Mouse (Mus musculus) kidney, embryonic 15.5 days (tissue): ENCODE measurements around the gene Nrip3. TPM values are rescaled to one million over a fixed set of nuclear protein-coding genes. Genes with fewer than 3 reads are reported as not detected.

ENCODE experiments used
- ATAC-seq: fragments of 200-750 bp; cut with Nextera tagmentation; replicated peaks from 2 replicates; pipeline ENCODE4 v1.8.0; 2017; ENCODE audit warnings: moderate TSS enrichment; ENCODE audit not compliant: low FRiP score
- H3K27ac ChIP-seq: fragments of 300-500 bp; sonication (generic); 2 replicates; pipeline ENCODE4 v1.5.1; 2015; ENCODE audit warnings: mild to moderate bottlenecking, inconsistent platforms
- H3K27me3 ChIP-seq: fragments of 300-500 bp; sonication (generic); 2 replicates; pipeline ENCODE4 v1.6.1; 2015; ENCODE audit warnings: inconsistent platforms
- H3K36me3 ChIP-seq: fragments of 300-500 bp; sonication (generic); 2 replicates; pipeline ENCODE4 v1.6.1; 2015; ENCODE audit warnings: inconsistent platforms
- H3K4me1 ChIP-seq: fragments of 300-500 bp; sonication (generic); 2 replicates; pipeline ENCODE4 v1.6.1; 2015; ENCODE audit warnings: inconsistent platforms
- H3K4me2 ChIP-seq: fragments of 300-500 bp; sonication (generic); 2 replicates; pipeline ENCODE4 v1.6.1; 2015; ENCODE audit warnings: moderate library complexity, mild to moderate bottlenecking, inconsistent platforms
- H3K4me3 ChIP-seq: fragments of 300-500 bp; sonication (generic); replicated peaks from 2 replicates; pipeline ENCODE4 v1.5.1; 2015; ENCODE audit warnings: mild to moderate bottlenecking, inconsistent platforms
- H3K9ac ChIP-seq: fragments of 300-500 bp; sonication (generic); 2 replicates; pipeline ENCODE4 v1.6.1; 2015; ENCODE audit warnings: mild to moderate bottlenecking, inconsistent platforms
- H3K9me3 ChIP-seq: fragments of 300-500 bp; sonication (generic); replicated peaks from 2 replicates; pipeline ENCODE4 v1.6.1; 2016; ENCODE audit warnings: inconsistent platforms
- WGBS: fragments of 180-500 bp; shearing (Covaris S2); methylation state at CpG from one replicate; pipeline ENCODE4 v1.1.7; 2015; ENCODE audit warnings: mixed read lengths; 5-methylcytosine and 5-hydroxymethylcytosine counted together
- polyA plus RNA-seq: library from polyadenylated mRNA; unstranded; fragments of >200 nt; fragmentation: Nextera tagmentation; extraction: Ambion mirVana; gene quantifications from 2 replicates; pipeline ENCODE4 v1.2.1, GENCODE M21; 2015

Nrip3 gene
- polyA plus RNA-seq, 1 experiment from 2014 or later, result 0.53 TPM

- Histone ChIP-seq H3K4me2 (no peak overlapping the region), H3K27me3 (no peaks in the 10 kb centered on the region), H3K4me3 (no peak overlapping the region), H3K36me3 (no peaks in the 10 kb centered on the region), H3K27ac (no peak overlapping the region), H3K4me1 (no peaks in the 10 kb centered on the region), H3K9me3 (no peaks in the 10 kb centered on the region), H3K9ac (no peak overlapping the region)
- no peak for ATAC-seq
- WGBS, result 69% methylated on average over 11 of the region's 11 CpGs
Observed at GRCm38 (mm10) chr7:109799168-109799567, 17.3 kb upstream of the Nrip3 start.

GRCm38 (mm10) chr7:109795564-109795963 lies 13.7 kb upstream of the Nrip3 start:
- no peaks in the 10 kb centered on the region for H3K9me3 ChIP-seq
- H3K4me3 ChIP-seq, result no peak overlapping the region
- H3K4me1 ChIP-seq, result no peaks in the 10 kb centered on the region
- H3K9ac ChIP-seq, result no peak overlapping the region
- no peak overlapping the region for H3K27ac ChIP-seq
- no peak overlapping the region for H3K4me2 ChIP-seq
- H3K27me3 ChIP-seq, result no peaks in the 10 kb centered on the region
- H3K36me3 ChIP-seq, result no peaks in the 10 kb centered on the region
- WGBS, result 67% methylated on average over 5 of the region's 5 CpGs
- ATAC-seq, result no peak

GRCm38 (mm10) chr7:109794556-109794955 lies 12.7 kb upstream of the Nrip3 start:
- H3K4me3 ChIP-seq, result no peak overlapping the region
- H3K27me3 ChIP-seq, result no peaks in the 10 kb centered on the region
- no peak overlapping the region for H3K27ac ChIP-seq
- no peaks in the 10 kb centered on the region for H3K4me1 ChIP-seq
- no peaks in the 10 kb centered on the region for H3K36me3 ChIP-seq
- no peak for ATAC-seq
- no peak overlapping the region for H3K4me2 ChIP-seq
- WGBS, result 63% methylated on average over 2 of the region's 2 CpGs
- H3K9ac ChIP-seq, result no peak overlapping the region
- no peaks in the 10 kb centered on the region for H3K9me3 ChIP-seq

GRCm38 (mm10) chr7:109792759-109793158 lies 10.9 kb upstream of the Nrip3 start:
- 77% methylated on average over 2 of the region's 2 CpGs for WGBS

GRCm38 (mm10) chr7:109790818-109791217 lies 9.0 kb upstream of the Nrip3 start:
- peak; percentile 79 for ATAC-seq
- Histone ChIP-seq H3K9ac (no peak overlapping the region), H3K27ac (no peak overlapping the region), H3K4me1 (no peaks in the 10 kb centered on the region), H3K27me3 (no peaks in the 10 kb centered on the region), H3K4me3 (no peak overlapping the region), H3K36me3 (no peaks in the 10 kb centered on the region), H3K4me2 (no peak overlapping the region), H3K9me3 (no peaks in the 10 kb centered on the region)
- 56% methylated on average over 3 of the region's 3 CpGs for WGBS

More at GRCm38 (mm10) chr7:109792759-109793158, 10.9 kb upstream of the Nrip3 start:
- H3K27me3 ChIP-seq, result no peaks in the 10 kb centered on the region
- no peak overlapping the region for H3K4me3 ChIP-seq
- no peak overlapping the region for H3K9ac ChIP-seq
- ATAC-seq, result no peak
- H3K4me1 ChIP-seq, result no peaks in the 10 kb centered on the region
- H3K4me2 ChIP-seq, result no peak overlapping the region
- H3K36me3 ChIP-seq, result no peaks in the 10 kb centered on the region
- H3K9me3 ChIP-seq, result no peaks in the 10 kb centered on the region
- no peak overlapping the region for H3K27ac ChIP-seq

- Histone ChIP-seq H3K4me2 (no peak overlapping the region), H3K4me3 (no peak overlapping the region), H3K9me3 (no peaks in the 10 kb centered on the region), H3K27ac (no peak overlapping the region), H3K27me3 (peaks cover 16% of the 10 kb centered on the region), H3K36me3 (no peaks in the 10 kb centered on the region), H3K4me1 (no peaks in the 10 kb centered on the region), H3K9ac (no peak overlapping the region)
- 78% methylated on average over 2 of the region's 2 CpGs for WGBS
- no peak for ATAC-seq
Observed at GRCm38 (mm10) chr7:109787860-109788259, 6.0 kb upstream of the Nrip3 start.

GRCm38 (mm10) chr7:109783281-109783680 lies 1.5 kb upstream of the Nrip3 start:
- 29% methylated on average over 7 of the region's 7 CpGs for WGBS
- Histone ChIP-seq H3K4me3 (no peak overlapping the region), H3K4me2 (no peak overlapping the region), H3K9ac (no peak overlapping the region), H3K27ac (no peak overlapping the region), H3K4me1 (peaks cover 16% of the 10 kb centered on the region), H3K27me3 (peaks cover 60% of the 10 kb centered on the region), H3K9me3 (no peaks in the 10 kb centered on the region), H3K36me3 (no peaks in the 10 kb centered on the region)
- ATAC-seq, result no peak

- Histone ChIP-seq H3K9me3 (no peaks in the 10 kb centered on the region), H3K27ac (no peak overlapping the region), H3K4me3 (peak overlapping the region; percentile 45), H3K9ac (peak overlapping the region; percentile 33), H3K36me3 (no peaks in the 10 kb centered on the region), H3K4me1 (peaks cover 16% of the 10 kb centered on the region), H3K4me2 (peak overlapping the region; percentile 79), H3K27me3 (peaks cover 69% of the 10 kb centered on the region)
- peak; percentile 70 for ATAC-seq
- WGBS, result 1% methylated on average over 24 of the region's 24 CpGs
Observed at GRCm38 (mm10) chr7:109781087-109781469, 747 bp downstream of the Nrip3 start.

GRCm38 (mm10) chr7:109772251-109772650 lies 9.6 kb downstream of the Nrip3 start:
- Histone ChIP-seq H3K9me3 (no peaks in the 10 kb centered on the region), H3K36me3 (no peaks in the 10 kb centered on the region), H3K9ac (no peak overlapping the region), H3K4me1 (no peaks in the 10 kb centered on the region), H3K4me3 (no peak overlapping the region), H3K27ac (no peak overlapping the region), H3K27me3 (peaks cover under 1% of the 10 kb centered on the region; the same call in 1 of the 2 replicates), H3K4me2 (no peak overlapping the region)
- no peak for ATAC-seq

GRCm38 (mm10) chr7:109768699-109769383 lies 13.0 kb downstream of the Nrip3 start:
- H3K4me3 ChIP-seq, result no peak overlapping the region
- H3K4me1 ChIP-seq, result no peaks in the 10 kb centered on the region
- no peak for ATAC-seq
- H3K9me3 ChIP-seq, result no peaks in the 10 kb centered on the region
- H3K36me3 ChIP-seq, result no peaks in the 10 kb centered on the region
- H3K27me3 ChIP-seq, result no peaks in the 10 kb centered on the region
- WGBS, result 52% methylated on average over 2 of the region's 2 CpGs
- H3K9ac ChIP-seq, result no peak overlapping the region
- no peak overlapping the region for H3K27ac ChIP-seq
- H3K4me2 ChIP-seq, result no peak overlapping the region

- no peak overlapping the region for H3K27ac ChIP-seq
- WGBS, result 82% methylated on average over 7 of the region's 7 CpGs
- H3K27me3 ChIP-seq, result no peaks in the 10 kb centered on the region
- no peaks in the 10 kb centered on the region for H3K9me3 ChIP-seq
- no peak for ATAC-seq
- H3K4me3 ChIP-seq, result no peak overlapping the region
- H3K9ac ChIP-seq, result no peak overlapping the region
- H3K4me1 ChIP-seq, result no peaks in the 10 kb centered on the region
- no peaks in the 10 kb centered on the region for H3K36me3 ChIP-seq
- no peak overlapping the region for H3K4me2 ChIP-seq
Observed at GRCm38 (mm10) chr7:109767575-109768350, 14.1 kb downstream of the Nrip3 start.

- 78% methylated on average over 2 of the region's 2 CpGs for WGBS
- H3K9ac ChIP-seq, result no peak overlapping the region
- no peak for ATAC-seq
- no peak overlapping the region for H3K4me3 ChIP-seq
- H3K36me3 ChIP-seq, result no peaks in the 10 kb centered on the region
- H3K27ac ChIP-seq, result no peak overlapping the region
- H3K27me3 ChIP-seq, result no peaks in the 10 kb centered on the region
- no peaks in the 10 kb centered on the region for H3K4me1 ChIP-seq
- H3K9me3 ChIP-seq, result no peaks in the 10 kb centered on the region
- no peak overlapping the region for H3K4me2 ChIP-seq
Observed at GRCm38 (mm10) chr7:109764009-109764408, 17.8 kb downstream of the Nrip3 start.
